Mouse (Mus musculus) liver, adult 2 months (tissue): ENCODE data around the gene Dnaja1.

Experiments used
- CTCF ChIP-seq: fragments of 200-500 bp; IDR thresholded peaks from 2 replicates; pipeline ENCODE4 v1.5.1; 2011; ENCODE audit warnings: low read depth, low read length, control low read depth
- POLR2A ChIP-seq: fragments of 200-500 bp; IDR thresholded peaks from 2 replicates; pipeline ENCODE4 v1.6.1; 2011; ENCODE audit warnings: low read length, control low read depth; ENCODE audit not compliant: insufficient read depth; ENCODE audit errors: extremely low read depth

- no peak for TF ChIP-seq POLR2A
- TF ChIP-seq CTCF = no peak
Measured at GRCm38 (mm10) chr4:40783049-40783448, 61.1 kb downstream of the Dnaja1 start.
